Mouse (Mus musculus) adrenal gland, postnatal 4 days (tissue): ENCODE measurements around the gene Mab21l2. TPM values are rescaled to one million over a fixed set of nuclear protein-coding genes. Genes with fewer than 3 reads are reported as not detected.

Experiments
- DNase-seq, 2 experiments: peaks; one replicate each; pipeline ENCODE4 v3.0.0; 2021 to 2022; ENCODE audit warnings: low spot score in 2 of 2, mixed read lengths in 2 of 2
- total RNA-seq, 2 experiments: library from RNA; stranded (reverse); gene quantifications; 2 replicates each; pipeline ENCODE4 v1.2.3; 2021

Gene Mab21l2
- total RNA-seq, 2 experiments from 2014 or later = 11.9 to 13.4 TPM

DNA sequence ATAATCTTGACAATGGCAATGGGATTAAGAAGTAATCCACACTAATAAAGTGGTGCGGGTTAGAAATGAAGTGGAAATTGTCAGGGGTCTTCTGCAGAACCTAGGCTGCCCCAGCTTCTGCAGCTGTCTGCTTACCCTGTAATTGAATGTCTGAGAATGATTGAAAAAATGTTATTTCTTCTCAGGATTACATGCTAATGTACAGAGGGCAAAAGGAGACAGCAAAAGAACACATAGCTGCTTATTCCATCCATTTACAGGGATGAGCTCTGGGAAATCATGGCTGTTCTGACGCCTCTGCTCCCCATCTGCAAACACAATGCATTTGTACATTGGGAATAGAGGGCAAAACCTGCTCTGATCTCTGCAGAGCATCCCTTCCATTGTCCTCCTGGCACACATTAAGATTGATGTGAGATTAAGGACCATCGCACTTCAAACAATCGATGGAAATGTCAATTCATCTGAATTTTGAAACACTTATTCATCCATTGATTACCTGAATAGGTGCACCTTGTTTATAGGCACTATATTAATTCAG lies 7.3 kb downstream of the Mab21l2 start:
- no peak for DNase-seq

DNA sequence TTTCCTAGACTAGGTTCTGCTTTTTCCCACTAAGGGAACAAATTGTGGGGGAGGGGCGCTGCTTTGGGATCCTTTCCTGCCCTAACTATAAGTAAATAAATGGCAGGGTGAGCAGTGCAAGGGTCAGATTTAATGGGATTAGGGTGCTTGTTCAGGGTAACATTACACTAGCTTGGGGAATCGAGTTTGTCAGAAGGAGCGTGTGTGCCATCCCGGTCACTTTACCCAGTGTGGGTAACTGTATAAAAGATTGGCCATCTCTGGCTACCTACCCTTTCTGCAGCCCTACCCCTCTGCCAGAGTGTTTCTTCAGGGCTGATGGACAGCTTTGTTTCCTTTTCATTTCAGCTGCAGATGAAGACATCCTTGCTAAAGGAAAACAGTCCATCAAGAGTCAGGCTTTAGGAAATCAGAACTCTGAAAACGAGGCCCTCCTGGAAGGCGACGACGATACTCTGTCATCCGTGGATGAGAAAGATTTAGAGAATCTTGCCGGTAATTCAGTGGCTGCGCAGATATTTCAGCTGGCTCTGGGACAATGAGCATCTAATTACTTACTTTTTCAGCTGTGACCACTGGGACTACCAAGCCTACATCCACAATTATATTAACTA lies 8.8 kb downstream of the Mab21l2 start:
- DNase-seq = no peak

DNA sequence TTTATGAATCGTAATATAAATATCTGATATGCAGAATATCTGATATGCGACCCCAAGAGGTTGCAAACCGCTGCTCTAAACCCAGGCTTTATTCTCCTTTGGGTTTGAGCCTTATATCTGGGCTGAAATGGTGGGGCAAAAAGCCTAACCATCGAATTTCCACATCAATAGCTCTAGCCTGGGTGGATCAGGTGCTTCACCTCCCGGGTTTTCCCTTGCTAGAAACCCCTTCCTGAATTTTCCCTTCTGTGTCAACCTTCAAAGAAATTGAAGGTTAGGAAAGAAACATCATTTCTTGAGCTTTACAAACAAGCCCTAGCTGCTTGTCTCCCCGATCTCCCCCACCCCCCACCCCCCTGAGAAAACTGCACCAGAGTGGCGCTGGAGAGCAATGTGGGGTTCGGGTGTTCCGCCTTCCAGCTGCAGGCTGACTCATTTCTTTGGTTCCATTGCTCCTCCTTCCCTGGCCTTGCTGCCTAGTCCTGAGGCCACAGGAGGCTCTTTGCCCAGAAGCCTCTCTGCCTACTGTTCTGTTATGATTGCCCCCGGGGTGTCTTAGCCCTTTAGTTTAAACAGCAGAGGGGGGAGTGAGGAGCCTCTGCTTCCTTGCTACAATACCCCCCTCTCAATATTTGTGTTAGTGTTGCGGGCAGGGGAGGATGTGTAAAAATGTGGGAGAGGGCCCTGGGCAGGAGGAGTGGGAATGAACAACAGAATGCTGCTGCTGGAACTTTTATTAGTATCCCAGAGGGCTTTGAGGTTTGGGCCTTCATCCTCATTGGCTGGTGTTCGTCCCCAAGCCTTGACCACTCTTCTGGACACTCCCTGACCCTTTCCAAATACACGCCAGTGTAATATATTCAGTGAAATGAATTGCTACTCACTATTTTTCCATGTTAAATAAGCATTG lies 9.5 kb downstream of the Mab21l2 start:
- DNase-seq = no peak

DNA sequence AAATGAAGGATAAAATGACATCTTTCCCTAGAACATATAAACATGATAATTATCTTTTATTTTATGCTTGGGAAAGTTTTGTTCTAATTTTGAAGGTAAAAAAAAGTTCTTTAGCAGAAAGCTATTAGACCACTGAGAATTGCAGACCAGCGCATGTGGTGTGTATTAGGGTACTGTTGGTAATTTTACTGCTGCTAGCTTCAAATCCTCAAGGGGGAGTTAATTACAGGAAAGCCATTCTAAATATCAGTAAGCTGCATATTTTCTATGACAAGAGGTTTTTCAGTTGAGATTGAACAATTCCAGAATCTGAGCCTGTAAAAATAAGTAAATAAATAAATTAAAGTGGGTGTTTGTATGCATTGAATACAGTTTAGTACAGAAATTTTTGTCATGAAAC lies 11.7 kb downstream of the Mab21l2 start:
- DNase-seq = no peak

DNA sequence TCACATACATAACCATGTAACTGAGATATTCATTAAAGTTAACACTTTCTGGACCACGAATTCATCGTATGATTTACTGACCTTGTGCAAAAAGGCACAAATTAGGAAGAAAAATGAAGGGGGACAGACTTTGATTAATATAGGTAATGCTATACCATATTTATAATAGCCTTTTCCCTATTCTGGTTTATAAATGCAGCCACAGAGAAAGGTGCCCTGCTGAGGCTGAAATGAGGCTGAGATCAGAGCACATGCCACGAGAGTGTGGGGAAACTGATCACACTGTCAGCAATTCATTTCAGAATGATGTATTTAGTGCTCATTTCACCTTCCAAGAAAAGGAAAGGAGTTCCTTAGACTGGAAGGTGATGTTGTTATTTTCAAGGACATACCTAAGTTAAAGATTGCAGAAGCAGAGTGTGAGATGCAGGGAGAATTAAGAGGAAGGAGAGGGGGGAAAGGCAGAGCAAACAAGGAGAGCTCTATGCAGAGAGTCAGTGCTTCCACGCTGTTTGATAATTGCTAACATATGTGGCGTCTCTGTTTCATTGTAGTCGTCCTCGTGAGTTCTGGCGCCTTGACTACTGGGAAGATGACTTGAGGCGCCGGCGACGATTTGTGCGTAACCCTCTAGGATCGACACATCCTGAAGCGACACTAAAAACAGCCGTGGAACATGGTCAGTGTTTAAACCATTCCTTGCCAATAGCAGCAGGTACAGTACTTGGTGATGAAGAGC lies 16.7 kb downstream of the Mab21l2 start:
- DNase-seq = no peak

DNA sequence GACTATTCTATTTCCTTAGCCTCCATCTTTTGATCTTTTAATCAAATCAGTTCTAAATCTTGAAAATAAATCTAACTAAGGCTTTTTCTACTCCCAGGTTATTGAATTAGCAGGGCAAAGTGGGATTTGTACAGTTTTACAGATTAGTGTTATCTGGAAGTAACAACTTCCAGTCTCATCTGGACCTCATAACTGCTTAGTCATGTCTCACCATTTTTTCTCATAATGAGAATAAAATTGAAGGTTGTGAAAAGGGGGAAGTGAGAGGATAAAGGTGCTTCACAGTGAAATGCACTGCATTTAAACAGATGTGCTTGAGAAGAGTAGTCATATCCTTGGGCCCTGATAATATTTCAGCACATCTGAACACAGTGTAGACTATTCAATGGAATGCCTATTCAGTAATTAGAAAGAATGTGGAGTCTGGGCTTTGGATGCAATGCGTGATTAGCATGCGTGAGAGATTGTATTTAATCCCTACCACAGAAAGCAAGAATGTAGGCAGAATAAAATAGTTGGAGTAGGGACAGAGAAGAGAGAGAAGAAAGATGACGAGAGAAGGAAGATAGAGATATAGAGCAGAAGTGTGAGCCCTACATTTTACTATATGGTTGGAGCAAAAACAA lies 25.4 kb downstream of the Mab21l2 start:
- no peak for DNase-seq

DNA sequence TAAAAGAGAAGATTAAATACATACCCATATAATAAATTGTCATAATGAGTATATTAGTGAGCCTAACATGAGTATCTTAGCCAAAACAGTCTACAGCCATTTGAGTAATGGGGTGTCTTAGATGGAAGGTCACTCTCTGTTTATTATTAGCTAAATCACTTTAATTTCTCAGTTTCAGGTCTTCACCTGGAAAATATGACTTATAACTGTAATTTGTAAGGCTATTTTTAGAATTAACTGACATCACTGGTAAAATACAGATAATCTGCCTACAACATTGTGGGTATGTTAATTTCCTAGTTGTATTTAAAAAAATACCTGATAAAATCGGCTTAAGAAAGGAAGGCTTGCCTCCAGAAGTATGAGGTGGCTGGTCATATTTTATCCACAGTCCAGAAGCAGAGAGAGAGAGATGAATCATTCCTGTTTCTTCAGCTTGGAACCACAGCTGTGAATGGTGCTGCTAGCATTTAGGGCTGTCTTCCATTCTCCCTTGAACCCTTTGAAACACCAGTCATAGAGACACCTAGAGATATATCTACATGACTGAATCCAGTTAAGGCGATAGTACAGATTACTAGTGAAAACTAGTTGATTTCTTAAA lies 29.8 kb downstream of the Mab21l2 start:
- DNase-seq = no peak

DNA sequence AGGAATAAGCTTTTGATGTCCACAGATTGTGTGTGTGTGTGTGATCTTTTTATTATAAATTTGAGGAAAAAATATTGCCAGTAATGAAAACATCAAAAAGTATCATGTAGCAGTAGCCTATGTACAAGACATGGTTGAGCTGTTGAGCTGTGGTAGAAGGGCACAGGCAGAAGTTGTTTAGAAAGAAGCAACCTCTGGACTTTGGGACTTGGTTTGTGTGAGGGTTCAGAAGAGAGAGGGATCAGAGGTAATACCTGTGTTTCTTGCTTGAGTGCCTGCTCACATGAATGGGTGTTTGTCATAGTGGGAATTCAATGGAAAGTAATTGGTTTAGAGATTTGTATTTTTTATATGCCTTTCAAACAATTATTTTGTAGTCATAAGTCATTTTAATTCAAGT lies 47.8 kb downstream of the Mab21l2 start:
- no peak for DNase-seq
